Mouse (Mus musculus): Measurements from ENCODE around the gene Cdkn2aip.

- no peak for TF ChIP-seq POLR2A (IDR thresholded peaks at IDR 0.05; ENCODE audit: borderline replicate concordance, control insufficient read depth, low read depth, low read length)
- TF ChIP-seq CTCF (IDR thresholded peaks at IDR 0.05; ENCODE audit: control insufficient read depth, insufficient read depth, low read length): no peak
Observed at GRCm38 (mm10) chr8:47664231-47664785, 49.4 kb downstream of the Cdkn2aip start.
